In genomic region chr1:13941351-13941750, GRCm38 (mm10) we compare ENCODE assay signal across 26 mouse cellular contexts.
"Had no signal": no experiment of that assay in that cellular context is flagged by ENCODE, and none has a peak within 500 bp of the region (broad histone marks: within the 10 kb centered on the region; RNA-seq: fewer than 3 reads in every experiment).

No protein-coding gene starts in this region.

- H3K27ac ChIP-seq: embryonic facial prominence, embryonic 10.5 days; embryonic facial prominence, embryonic 12.5 days; embryonic facial prominence, embryonic 13.5 days; embryonic facial prominence, embryonic 15.5 days; forebrain, embryonic 10.5 days; forebrain, embryonic 12.5 days; forebrain, embryonic 13.5 days; forebrain, embryonic 15.5 days; gastrocnemius, adult 2 months; heart, adult 2 months had no signal

- ATAC-seq: forebrain, embryonic 13.5 days; forebrain, embryonic 14.5 days; forebrain, embryonic 15.5 days; forebrain, embryonic 16.5 days; forebrain, postnatal 0 days had no signal

- H3K36me3 ChIP-seq: embryonic facial prominence, embryonic 10.5 days; embryonic facial prominence, embryonic 12.5 days; embryonic facial prominence, embryonic 13.5 days; embryonic facial prominence, embryonic 15.5 days; forebrain, embryonic 10.5 days; forebrain, embryonic 12.5 days; forebrain, embryonic 15.5 days had no signal

- H3K4me1 ChIP-seq: embryonic facial prominence, embryonic 10.5 days; embryonic facial prominence, embryonic 12.5 days; embryonic facial prominence, embryonic 13.5 days; embryonic facial prominence, embryonic 15.5 days; forebrain, embryonic 10.5 days had no signal

- H3K9me3 ChIP-seq: embryonic facial prominence, embryonic 12.5 days; embryonic facial prominence, embryonic 13.5 days; embryonic facial prominence, embryonic 15.5 days; forebrain, embryonic 13.5 days; forebrain, embryonic 15.5 days had no signal

- H3K4me3 ChIP-seq: embryonic facial prominence, embryonic 10.5 days; embryonic facial prominence, embryonic 12.5 days; embryonic facial prominence, embryonic 13.5 days; embryonic facial prominence, embryonic 15.5 days; erythroblast, embryonic 14.5 days; forebrain, embryonic 10.5 days; forebrain, embryonic 12.5 days; forebrain, embryonic 13.5 days; forebrain, embryonic 15.5 days; gastrocnemius, adult 2 months; heart, adult 2 months had no signal

- H3K9ac ChIP-seq: embryonic facial prominence, embryonic 12.5 days; embryonic facial prominence, embryonic 13.5 days; embryonic facial prominence, embryonic 15.5 days; forebrain, embryonic 12.5 days; forebrain, embryonic 13.5 days; forebrain, embryonic 15.5 days; forebrain, postnatal 0 days had no signal

- DNase-seq: cerebellum, adult 9-11 months; cerebellum, postnatal 10 days; cerebellum, postnatal 14 days; cerebellum, postnatal 25 days; cerebellum, postnatal 36 days; embryo, embryonic 11 days; forebrain, postnatal 0 days; gastrocnemius, adult 2 months; gastrocnemius, postnatal 10 days; gastrocnemius, postnatal 14 days; gastrocnemius, postnatal 25 days; gastrocnemius, postnatal 36 days; heart, adult 11 months; heart, adult 18-20 months; heart, adult 2 months had no signal
